Mouse (Mus musculus) embryonic fibroblast, embryonic 13.5 days (primary cell): ENCODE measurements at regions not wholly inside any gene's neighbourhood (a gene's known extent, or its start where the extent isn't known, plus 50 kb on each side); places are given as distances from the start of the nearest gene placed in this dataset.

Source experiments
- H3K27ac ChIP-seq: 2 replicates; pipeline ENCODE4 v1.5.1; 2012; ENCODE audit warnings: low read length, control low read depth, inconsistent platforms; ENCODE audit not compliant: insufficient read depth
- H3K4me1 ChIP-seq: 2 replicates; pipeline ENCODE4 v1.6.1; 2011; ENCODE audit warnings: low read length; ENCODE audit not compliant: control insufficient read depth, insufficient read depth
- H3K4me3 ChIP-seq: 2 replicates; pipeline ENCODE4 v1.5.1; 2011; ENCODE audit warnings: mild to moderate bottlenecking, control low read depth, low read length; ENCODE audit not compliant: insufficient read depth
- CTCF ChIP-seq: IDR thresholded peaks from 2 replicates; pipeline ENCODE4 v1.5.1; 2011; ENCODE audit warnings: mild to moderate bottlenecking, control low read depth, low read length, moderate library complexity, borderline replicate concordance; ENCODE audit not compliant: insufficient read depth
- POLR2A ChIP-seq: IDR thresholded peaks from 2 replicates; pipeline ENCODE4 v1.6.1; 2011; ENCODE audit warnings: low read depth, mild to moderate bottlenecking, control low read depth, low read length, moderate library complexity

DNA sequence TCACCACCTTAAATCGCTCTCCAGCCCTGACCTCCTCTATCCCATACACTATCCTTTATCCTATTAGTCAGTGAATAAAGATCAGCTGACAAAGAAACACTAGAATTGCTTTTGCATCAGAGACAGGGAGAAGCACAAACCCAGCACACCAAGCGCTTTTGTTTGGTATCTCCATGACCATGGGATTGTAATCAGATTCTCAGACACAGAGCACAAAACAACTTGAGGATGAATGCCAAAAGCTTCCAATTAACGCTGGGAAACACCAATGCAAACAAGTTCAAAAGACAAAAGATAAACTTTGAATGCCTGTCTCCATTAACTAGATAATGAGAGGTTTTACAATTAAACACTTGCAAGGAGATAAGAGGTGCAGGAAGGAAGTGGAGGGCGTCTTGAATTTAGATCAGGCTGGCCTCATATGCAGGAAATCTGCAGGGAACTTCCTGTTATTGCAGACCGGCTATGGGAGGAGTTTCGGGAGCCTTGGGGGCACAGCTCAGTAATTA lies 179.8 kb downstream of the Samd5 start:
- H3K27ac ChIP-seq: no peak overlapping the region
- H3K4me3 ChIP-seq: no peak overlapping the region
- no peak for TF ChIP-seq POLR2A
- no peak for TF ChIP-seq CTCF
- H3K4me1 ChIP-seq: no peaks in the 10 kb centered on the region

DNA sequence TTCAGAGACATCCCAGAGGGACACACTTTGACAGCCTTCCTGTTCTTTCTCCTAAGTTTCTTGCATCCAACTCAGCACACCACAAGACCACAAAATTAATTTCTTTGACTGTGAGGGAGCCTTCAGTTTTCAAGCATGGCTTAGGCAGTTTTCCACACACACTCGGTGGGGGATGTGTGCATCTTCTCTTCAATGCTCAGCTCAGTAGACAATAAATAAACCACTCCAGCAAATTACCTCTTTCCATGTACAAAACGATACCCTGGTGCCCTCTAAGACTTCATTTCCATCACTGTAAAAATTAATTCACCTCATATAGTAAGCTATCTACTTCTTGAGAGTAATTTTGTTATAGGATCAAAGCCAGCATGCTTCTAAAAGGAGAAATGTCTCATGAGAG lies 184.6 kb downstream of the Samd5 start:
- Histone ChIP-seq H3K27ac (no peak overlapping the region), H3K4me1 (no peaks in the 10 kb centered on the region), H3K4me3 (no peak overlapping the region)
- TF ChIP-seq CTCF (no peak), POLR2A (no peak)

DNA sequence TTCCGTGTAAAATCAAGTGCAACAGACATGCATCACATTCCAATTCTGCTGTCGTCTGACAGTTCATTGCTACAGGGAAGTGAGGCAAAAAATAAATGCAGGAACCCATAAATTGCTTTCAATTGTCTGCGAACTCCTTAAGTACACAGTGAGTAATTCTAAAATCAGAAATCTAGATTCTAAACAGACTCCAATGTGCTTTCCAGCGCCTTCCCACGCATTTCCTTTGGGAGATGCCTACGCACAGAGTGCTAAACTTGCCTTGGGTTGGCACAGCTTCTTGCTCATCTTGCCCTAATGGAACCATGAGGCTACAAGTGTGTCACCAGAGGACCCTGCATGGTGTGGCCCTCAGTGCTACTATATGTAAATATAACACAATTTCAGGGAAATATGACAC lies 212.6 kb downstream of the Samd5 start:
- no peaks in the 10 kb centered on the region for H3K4me1 ChIP-seq
- H3K27ac ChIP-seq: no peak overlapping the region
- TF ChIP-seq CTCF (no peak), POLR2A (no peak)
- H3K4me3 ChIP-seq: no peak overlapping the region

DNA sequence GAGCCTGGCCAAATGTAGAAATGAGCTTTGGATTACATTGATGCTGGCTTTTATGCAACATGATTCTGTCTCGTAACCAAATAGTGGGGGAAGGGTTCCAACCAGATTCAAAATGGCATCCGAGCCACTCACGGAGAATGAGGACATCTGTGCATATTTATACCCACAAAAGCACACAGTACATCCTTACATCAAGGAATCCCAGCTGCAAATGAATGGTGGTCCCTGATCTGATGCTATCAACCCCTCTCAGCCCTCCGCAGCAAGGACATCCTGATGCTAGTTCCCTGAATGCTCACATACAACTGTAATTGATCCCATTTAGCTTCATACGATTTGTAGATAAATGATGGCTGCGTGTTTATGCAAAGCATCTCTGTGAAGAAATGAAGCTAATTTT lies 215.9 kb downstream of the Samd5 start:
- H3K4me1 ChIP-seq: no peaks in the 10 kb centered on the region
- TF ChIP-seq POLR2A (no peak), CTCF (no peak)
- no peak overlapping the region for H3K4me3 ChIP-seq
- H3K27ac ChIP-seq: no peak overlapping the region

DNA sequence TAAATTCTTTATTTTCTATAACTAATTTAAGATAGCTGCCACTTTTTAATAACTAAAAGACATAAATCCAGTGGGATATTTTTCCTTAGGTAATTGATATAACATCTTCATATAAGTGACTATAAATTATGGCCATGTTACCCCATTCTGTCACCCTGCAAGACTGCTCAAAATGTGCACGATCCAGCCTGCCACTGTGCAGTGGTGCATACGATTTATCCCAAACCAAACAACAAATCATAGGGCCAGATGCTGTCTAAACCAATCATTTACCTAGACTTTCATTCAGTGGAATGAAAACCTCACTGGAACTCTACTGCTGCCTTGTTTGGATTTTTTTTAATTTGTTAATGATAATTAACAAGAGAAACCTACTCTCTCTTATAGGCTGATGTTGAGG lies 216.5 kb downstream of the Samd5 start:
- Histone ChIP-seq H3K4me3 (no peak overlapping the region), H3K4me1 (no peaks in the 10 kb centered on the region), H3K27ac (no peak overlapping the region)
- no peak for TF ChIP-seq CTCF
- TF ChIP-seq POLR2A: no peak

DNA sequence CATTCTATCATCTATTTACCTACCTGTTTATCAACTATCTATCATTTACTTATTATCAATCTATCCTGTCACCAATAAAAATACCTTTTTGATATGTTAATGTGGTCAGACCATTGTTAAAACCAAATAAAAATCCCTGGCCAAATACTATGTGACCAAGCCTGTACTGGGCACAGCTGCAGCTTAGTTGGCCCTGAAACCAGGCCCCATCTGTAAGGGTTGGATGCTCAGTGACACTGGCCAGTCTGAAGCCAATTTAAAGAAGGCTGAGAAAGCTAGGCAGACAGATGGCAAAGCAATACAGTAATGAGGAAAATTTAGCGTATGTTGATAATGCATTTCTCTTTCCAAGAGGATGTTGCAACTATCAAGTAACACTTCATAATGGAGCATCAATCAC lies 217.8 kb downstream of the Samd5 start:
- no peaks in the 10 kb centered on the region for H3K4me1 ChIP-seq

DNA sequence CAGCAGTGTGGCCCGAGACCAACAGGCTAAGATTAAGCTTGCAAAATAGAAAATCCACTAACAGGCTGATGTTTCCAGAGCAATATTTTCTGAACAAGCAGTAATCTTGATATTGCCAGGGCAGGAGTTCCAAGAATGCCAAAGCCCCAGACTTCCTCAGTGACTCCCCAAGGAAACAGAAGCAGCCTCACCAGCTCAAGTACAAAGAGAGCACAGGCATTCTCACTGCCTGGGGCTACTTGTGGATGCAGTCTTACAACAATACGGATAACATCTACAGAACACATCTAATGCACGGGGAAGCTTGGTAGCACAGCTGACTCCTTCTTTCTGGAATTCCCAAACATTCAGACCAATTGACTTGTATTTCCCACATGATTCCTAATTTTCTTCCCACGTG lies 235.9 kb downstream of the Samd5 start:
- Histone ChIP-seq H3K27ac (no peak overlapping the region), H3K4me1 (no peaks in the 10 kb centered on the region), H3K4me3 (no peak overlapping the region)
- TF ChIP-seq POLR2A (no peak), CTCF (no peak)

More for the DNA sequence above, 217.8 kb downstream of the Samd5 start:
- Histone ChIP-seq H3K27ac (no peak overlapping the region), H3K4me3 (no peak overlapping the region)
- no peak for TF ChIP-seq POLR2A
- no peak for TF ChIP-seq CTCF

DNA sequence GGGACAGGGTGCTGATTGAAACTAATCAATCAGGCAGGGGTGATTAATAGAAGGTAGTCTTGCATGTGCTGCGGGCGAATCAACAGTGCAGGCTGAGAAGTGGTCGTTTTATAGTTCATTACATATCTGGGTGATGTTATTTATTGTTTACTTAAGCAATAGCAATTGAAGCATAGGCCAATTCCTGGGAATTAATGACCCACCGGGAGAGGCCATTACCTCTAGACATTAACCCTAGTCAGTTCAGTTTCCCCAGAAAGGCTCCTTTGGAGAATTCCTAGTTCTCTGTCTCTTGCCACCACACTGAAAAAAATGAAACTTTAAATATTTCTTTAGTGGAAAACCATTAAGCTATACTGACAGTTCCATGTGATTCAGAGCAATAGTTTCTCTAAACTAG lies 236.6 kb downstream of the Samd5 start:
- no peak for TF ChIP-seq POLR2A
- TF ChIP-seq CTCF: no peak
- H3K4me3 ChIP-seq: no peak overlapping the region
- H3K27ac ChIP-seq: no peak overlapping the region
- no peaks in the 10 kb centered on the region for H3K4me1 ChIP-seq

DNA sequence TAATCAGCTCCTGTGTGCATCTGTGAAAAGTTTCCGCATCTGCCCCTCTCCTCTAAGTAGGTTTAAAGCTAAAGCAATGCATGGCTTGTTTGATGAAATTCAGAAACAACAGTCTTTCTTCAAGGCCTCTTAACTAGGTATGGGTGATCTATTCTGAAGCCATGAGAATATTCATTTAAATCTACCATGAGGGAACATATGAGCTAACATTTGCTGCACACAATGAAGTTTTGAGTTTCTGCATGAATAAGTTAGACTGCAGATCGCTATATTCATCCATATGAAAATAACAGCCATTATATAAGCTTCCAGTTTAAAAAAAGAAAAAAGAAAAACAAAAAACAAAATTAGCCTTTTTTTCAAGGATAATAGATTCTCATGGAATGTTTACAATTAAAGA lies 245.9 kb downstream of the Samd5 start:
- H3K4me3 ChIP-seq: no peak overlapping the region
- TF ChIP-seq POLR2A (no peak), CTCF (no peak)
- no peaks in the 10 kb centered on the region for H3K4me1 ChIP-seq
- H3K27ac ChIP-seq: no peak overlapping the region

DNA sequence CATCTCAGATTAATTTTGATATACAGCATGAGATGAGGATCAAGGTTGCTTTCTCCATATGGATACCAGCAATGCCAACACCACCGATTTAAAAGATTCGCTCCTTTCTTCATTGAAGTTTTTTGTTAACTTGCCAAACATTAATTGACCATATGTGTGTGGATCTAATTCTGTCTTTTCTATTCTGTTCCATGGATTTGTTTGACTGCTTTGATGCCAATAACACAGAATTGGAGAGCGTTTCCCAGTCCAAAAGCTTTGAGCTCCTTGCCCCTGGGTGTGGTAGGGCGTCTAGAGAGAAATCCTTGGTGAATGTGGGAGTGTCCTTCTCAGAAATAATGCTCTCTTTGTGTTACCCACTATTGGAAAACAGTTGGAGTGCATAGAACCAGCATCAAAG lies 254.3 kb downstream of the Samd5 start:
- Histone ChIP-seq H3K4me3 (no peak overlapping the region), H3K27ac (no peak overlapping the region), H3K4me1 (no peaks in the 10 kb centered on the region)
- TF ChIP-seq POLR2A (no peak), CTCF (no peak)

DNA sequence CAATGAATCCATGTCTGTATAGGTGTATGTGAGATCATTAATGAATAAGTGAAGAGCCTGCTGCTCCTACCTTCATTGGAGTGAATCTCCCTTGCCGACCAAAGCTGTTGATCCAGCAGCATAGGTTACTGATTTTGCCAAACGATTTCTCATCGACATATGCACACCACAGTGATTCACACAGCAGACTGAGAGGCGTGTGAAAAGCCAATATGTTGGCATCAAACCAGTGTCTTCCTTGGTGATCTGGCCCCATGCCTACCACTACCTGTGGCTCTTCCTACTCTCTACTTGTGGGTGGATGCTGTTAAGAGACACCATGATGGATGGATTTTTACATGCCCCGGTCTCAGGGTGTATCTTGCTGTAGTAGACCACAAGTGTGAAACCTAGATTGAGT lies 258.3 kb downstream of the Samd5 start:
- no peaks in the 10 kb centered on the region for H3K4me1 ChIP-seq
- TF ChIP-seq POLR2A (no peak), CTCF (no peak)
- H3K4me3 ChIP-seq: no peak overlapping the region
- no peak overlapping the region for H3K27ac ChIP-seq

DNA sequence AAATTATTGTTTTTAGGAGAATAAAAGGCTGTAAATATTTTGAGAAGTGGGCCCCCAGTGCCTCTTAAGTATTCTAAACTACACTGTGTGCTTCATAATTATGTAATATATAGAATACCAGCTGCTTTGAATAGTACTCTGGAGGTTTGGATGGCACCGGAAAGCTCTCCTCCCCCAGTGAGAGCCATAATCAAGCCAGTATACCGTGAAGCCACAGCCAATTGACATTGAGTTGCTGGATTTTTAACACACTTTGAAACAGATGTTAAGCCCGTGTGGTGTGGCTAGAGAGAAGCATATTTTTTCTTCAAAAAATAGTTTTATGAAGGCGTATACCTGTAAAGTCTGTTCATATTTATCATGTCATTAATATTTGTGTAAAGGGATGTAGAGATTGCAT lies 268.9 kb downstream of the Samd5 start:
- H3K4me1 ChIP-seq: no peaks in the 10 kb centered on the region
- TF ChIP-seq CTCF: no peak
- TF ChIP-seq POLR2A: no peak
- no peak overlapping the region for H3K4me3 ChIP-seq
- no peak overlapping the region for H3K27ac ChIP-seq
